Mouse (Mus musculus) midbrain, embryonic 16.5 days (tissue): ENCODE results near the gene Cops9. TPM values are rescaled to one million over a fixed set of nuclear protein-coding genes. Genes with fewer than 3 reads are reported as not detected.

Experiments
- ATAC-seq: fragments of 200-750 bp; cut with Nextera tagmentation; 2 replicates; pipeline ENCODE4 v1.8.0; 2017; ENCODE audit warnings: moderate TSS enrichment
- H3K27ac ChIP-seq: fragments of 300-500 bp; sonication (generic); 2 replicates; pipeline ENCODE4 v1.5.1; 2014; ENCODE audit warnings: mild to moderate bottlenecking, low read length, mixed read lengths
- H3K27me3 ChIP-seq: fragments of 300-500 bp; sonication (generic); 2 replicates; pipeline ENCODE4 v1.6.1; 2014; ENCODE audit warnings: low read depth, low read length, mixed read lengths; ENCODE audit not compliant: control insufficient read depth, insufficient read depth
- H3K36me3 ChIP-seq: fragments of 300-500 bp; sonication (generic); 2 replicates; pipeline ENCODE4 v1.6.1; 2014; ENCODE audit warnings: mild to moderate bottlenecking, low read length, moderate library complexity, mixed read lengths; ENCODE audit not compliant: control insufficient read depth, insufficient read depth
- H3K4me1 ChIP-seq: fragments of 300-500 bp; sonication (generic); 2 replicates; pipeline ENCODE4 v1.6.1; 2014; ENCODE audit warnings: mild to moderate bottlenecking, low read length, mixed read lengths; ENCODE audit not compliant: control insufficient read depth, insufficient read depth
- H3K4me2 ChIP-seq: fragments of 300-500 bp; sonication (generic); 2 replicates; pipeline ENCODE4 v1.6.1; 2014; ENCODE audit warnings: mild to moderate bottlenecking, low read length, mixed read lengths
- H3K4me3 ChIP-seq: fragments of 300-500 bp; sonication (generic); 2 replicates; pipeline ENCODE4 v1.5.1; 2014; ENCODE audit warnings: low read depth, mild to moderate bottlenecking, low read length, moderate library complexity, mixed read lengths
- H3K9ac ChIP-seq: fragments of 300-500 bp; sonication (generic); 2 replicates; pipeline ENCODE4 v1.6.1; 2014; ENCODE audit warnings: low read depth, low read length, mixed read lengths
- H3K9me3 ChIP-seq: fragments of 300-500 bp; sonication (generic); replicated peaks from 2 replicates; pipeline ENCODE4 v1.6.1; 2014; ENCODE audit warnings: mild to moderate bottlenecking, low read length, mixed read lengths; ENCODE audit not compliant: control insufficient read depth, poor library complexity, severe bottlenecking
- WGBS: fragments of 180-500 bp; shearing (Covaris S2); extraction: QIAGEN DNeasy Blood & Tissue Kit; methylation state at CpG from one replicate; pipeline ENCODE4 v1.1.7; 2014; 5-methylcytosine and 5-hydroxymethylcytosine counted together
- polyA plus RNA-seq: library from polyadenylated mRNA; unstranded; fragments of >200 nt; fragmentation: Nextera tagmentation; extraction: Ambion mirVana; gene quantifications from 2 replicates; pipeline ENCODE4 v1.2.1, GENCODE M21; 2015

Cops9 gene
- polyA plus RNA-seq, 1 experiment from 2014 or later: 521 TPM

DNA sequence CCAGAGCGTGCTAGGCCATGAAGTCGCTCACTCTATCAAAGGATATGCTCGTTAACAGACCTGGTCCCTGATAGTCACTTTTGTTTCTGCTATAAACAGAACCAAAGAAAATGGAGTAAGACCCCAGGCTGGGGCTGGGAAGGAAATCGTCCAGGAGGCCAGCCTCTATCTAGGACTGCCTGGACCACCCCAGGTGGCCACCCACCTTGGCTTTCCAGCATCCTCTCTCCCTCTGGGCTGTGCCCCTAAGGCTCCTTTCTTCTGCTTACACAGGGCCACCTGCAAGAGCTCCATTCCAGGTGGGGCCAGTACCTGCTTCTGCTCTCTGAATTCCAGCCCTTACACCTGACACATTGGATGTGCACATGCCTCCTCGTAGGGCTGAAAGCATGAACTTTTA is 9.6 kb downstream of the Cops9 start:
- 79% methylated on average over 5 of the region's 5 CpGs for WGBS

DNA sequence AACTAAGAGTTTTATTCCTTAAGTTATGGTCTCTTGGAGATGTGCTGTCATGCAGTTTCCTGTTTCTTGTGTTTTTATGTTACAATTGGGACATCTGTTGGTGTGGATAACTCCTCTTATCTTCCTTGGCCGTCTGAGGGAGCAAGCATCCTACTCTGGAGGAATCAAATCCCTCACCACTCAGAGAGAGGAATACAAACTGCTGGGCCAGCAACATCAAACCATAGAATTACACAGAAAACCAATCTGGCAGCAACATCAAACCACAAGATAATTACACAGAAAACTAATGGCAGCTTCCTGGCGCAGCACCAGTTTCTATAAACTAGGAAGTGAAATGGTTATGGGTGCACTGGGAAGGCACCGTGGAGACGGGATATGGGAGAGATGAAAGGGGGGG is 13.6 kb downstream of the Cops9 start:
- no peak overlapping the region for H3K4me2 ChIP-seq
- H3K4me1 ChIP-seq: no peaks in the 10 kb centered on the region
- H3K27ac ChIP-seq: no peak overlapping the region
- H3K27me3 ChIP-seq: no peaks in the 10 kb centered on the region
- no peak overlapping the region for H3K4me3 ChIP-seq
- no peak overlapping the region for H3K9ac ChIP-seq
- WGBS: 78% methylated on average over 4 of the region's 4 CpGs
- H3K36me3 ChIP-seq: no peaks in the 10 kb centered on the region
- no peak for ATAC-seq
- H3K9me3 ChIP-seq: no peaks in the 10 kb centered on the region

More for the DNA sequence above, 9.6 kb downstream of the Cops9 start:
- H3K4me2 ChIP-seq: no peak overlapping the region
- no peak overlapping the region for H3K4me3 ChIP-seq
- H3K27ac ChIP-seq: no peak overlapping the region
- H3K27me3 ChIP-seq: no peaks in the 10 kb centered on the region
- H3K9me3 ChIP-seq: no peaks in the 10 kb centered on the region
- H3K36me3 ChIP-seq: peaks cover 12% of the 10 kb centered on the region
- no peak overlapping the region for H3K9ac ChIP-seq
- no peaks in the 10 kb centered on the region for H3K4me1 ChIP-seq
- no peak for ATAC-seq

DNA sequence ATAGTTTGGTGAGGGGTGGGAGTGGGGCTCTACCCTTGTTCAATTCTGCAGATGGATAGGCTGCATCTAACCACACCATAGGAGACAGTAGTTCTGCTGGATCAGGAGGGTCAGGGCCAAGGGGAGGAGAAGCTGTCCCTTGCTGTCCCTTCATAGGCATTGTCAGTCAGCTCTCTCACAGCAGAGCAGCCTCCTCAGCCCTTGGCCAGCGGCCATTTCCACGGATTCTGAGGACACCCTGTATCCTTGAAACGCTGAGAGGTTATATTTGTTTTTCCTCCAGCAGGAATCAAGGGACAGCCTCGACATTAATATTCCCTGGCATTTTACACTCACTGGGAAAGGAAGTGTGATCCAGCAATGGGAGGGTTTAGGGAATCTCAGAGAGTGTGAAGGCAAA is 23.4 kb downstream of the Cops9 start:
- Histone ChIP-seq H3K9me3 (no peaks in the 10 kb centered on the region), H3K4me1 (no peaks in the 10 kb centered on the region), H3K27ac (no peak overlapping the region), H3K36me3 (no peaks in the 10 kb centered on the region), H3K9ac (no peak overlapping the region), H3K4me2 (no peak overlapping the region), H3K4me3 (no peak overlapping the region), H3K27me3 (no peaks in the 10 kb centered on the region)
- 75% methylated on average over 4 of the region's 4 CpGs for WGBS
- ATAC-seq: no peak

DNA sequence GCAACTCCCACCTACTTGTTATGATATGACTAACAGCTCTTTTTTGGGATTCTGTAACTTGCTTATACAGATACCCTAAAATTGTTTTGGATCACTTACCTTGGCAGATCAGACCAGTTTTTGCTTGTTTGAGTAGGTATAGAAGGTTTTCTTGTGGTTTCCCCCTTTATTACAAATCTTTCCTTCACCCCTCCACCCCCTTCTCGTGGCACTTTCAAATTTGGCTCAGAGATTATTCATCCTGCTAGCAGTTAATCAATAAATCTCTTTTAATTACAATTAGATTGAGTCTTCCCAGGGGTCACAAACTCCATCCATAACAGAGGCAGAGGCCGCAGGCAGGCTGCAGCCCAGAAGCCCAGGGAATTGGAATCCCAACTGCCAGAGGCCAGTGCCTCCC is 24.3 kb downstream of the Cops9 start, which contains the start of gene Olfr12:
Olfr12 (plus strand) TSS at position 301 of the 400 bp plus-strand sequence.
- no peaks in the 10 kb centered on the region for H3K9me3 ChIP-seq
- H3K9ac ChIP-seq: no peak within 1 kb of the TSS
- ATAC-seq: no peak
- H3K4me2 ChIP-seq: no peak within 1 kb of the TSS
- H3K4me3 ChIP-seq: no peak within 1 kb of the TSS
- no peaks in the 10 kb centered on the region for H3K27me3 ChIP-seq
- WGBS: 59% methylated on average over 2 of the region's 2 CpGs
- H3K36me3 ChIP-seq: no peaks in the 10 kb centered on the region
- H3K27ac ChIP-seq: no peak within 1 kb of the TSS
- no peaks in the 10 kb centered on the region for H3K4me1 ChIP-seq

DNA sequence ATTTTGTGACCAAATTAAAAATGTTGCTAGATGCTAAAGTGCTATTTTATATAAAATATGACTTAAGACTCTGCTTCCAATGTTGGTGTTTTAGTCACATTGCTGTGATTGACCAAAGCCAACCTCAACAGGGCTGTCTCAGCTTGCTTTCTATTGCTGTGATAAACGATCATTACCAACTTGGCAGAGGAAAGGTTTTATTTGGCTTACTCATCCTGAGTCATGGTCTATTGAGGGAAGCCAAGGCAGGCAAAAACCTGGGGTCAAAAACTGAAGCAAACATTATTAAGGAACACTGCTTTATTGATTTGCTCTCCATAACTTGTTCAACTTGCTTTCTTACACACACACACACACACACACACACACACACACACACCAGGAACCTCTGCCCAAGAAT is 25.7 kb downstream of the Cops9 start:
- peaks cover 3% of the 10 kb centered on the region; the same call in 1 of the 2 replicates for H3K27me3 ChIP-seq
- no peak overlapping the region for H3K4me3 ChIP-seq
- no peak overlapping the region for H3K9ac ChIP-seq
- no peaks in the 10 kb centered on the region for H3K9me3 ChIP-seq
- 82% methylated on average over 1 of the region's 1 CpGs for WGBS
- ATAC-seq: no peak
- no peaks in the 10 kb centered on the region for H3K36me3 ChIP-seq
- no peak overlapping the region for H3K27ac ChIP-seq
- H3K4me2 ChIP-seq: no peak overlapping the region
- H3K4me1 ChIP-seq: no peaks in the 10 kb centered on the region

DNA sequence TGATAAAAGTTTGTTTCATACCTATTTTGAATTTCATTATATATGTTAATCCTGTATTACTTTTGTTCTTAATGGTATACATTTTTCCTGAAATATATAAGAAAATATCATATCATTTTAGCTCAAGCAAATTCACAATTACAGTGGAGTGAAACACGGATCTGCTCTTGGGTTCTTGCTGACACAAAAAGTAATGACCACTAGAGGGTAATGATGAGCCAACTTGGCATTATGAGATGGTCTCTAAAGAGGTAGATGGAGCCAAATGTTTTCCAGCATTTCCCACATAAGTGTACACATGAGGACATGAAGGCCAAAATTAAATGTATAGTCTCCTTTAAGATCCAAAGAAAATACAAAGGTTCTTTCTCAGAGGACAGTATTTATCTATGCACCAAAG is 27.3 kb downstream of the Cops9 start:
- no peak overlapping the region for H3K4me2 ChIP-seq
- no peaks in the 10 kb centered on the region for H3K4me1 ChIP-seq
- H3K27ac ChIP-seq: no peak overlapping the region
- H3K9me3 ChIP-seq: no peaks in the 10 kb centered on the region
- H3K4me3 ChIP-seq: no peak overlapping the region
- ATAC-seq: no peak
- H3K9ac ChIP-seq: no peak overlapping the region
- peaks cover 3% of the 10 kb centered on the region; the same call in 1 of the 2 replicates for H3K27me3 ChIP-seq
- WGBS: 14% methylated on average over 1 of the region's 1 CpGs
- no peaks in the 10 kb centered on the region for H3K36me3 ChIP-seq

DNA sequence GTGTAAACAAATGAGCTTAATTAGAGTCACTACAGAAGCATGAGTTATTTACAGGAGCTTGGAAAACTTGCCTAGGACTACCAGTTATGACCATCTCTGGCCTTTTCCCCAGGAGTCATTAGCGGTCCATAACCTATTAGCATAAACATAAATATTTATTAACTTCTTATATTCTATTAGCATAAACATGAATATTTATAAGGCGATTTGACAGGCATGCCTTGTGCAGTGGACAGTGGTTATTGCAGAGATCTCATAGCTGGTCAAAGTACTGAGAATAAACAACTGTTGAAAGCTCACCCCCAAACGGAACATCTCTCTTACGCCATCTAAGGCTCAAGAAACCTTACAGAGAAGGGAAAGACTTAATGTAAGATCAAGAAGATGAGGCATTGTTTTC is 28.6 kb downstream of the Cops9 start:
- no peak for ATAC-seq
- H3K9me3 ChIP-seq: no peaks in the 10 kb centered on the region
- no peak overlapping the region for H3K4me3 ChIP-seq
- H3K4me2 ChIP-seq: no peak overlapping the region
- 20% methylated on average over 4 of the region's 4 CpGs for WGBS
- H3K4me1 ChIP-seq: no peaks in the 10 kb centered on the region
- peaks cover 3% of the 10 kb centered on the region; the same call in 1 of the 2 replicates for H3K27me3 ChIP-seq
- no peak overlapping the region for H3K27ac ChIP-seq
- H3K36me3 ChIP-seq: no peaks in the 10 kb centered on the region
- no peak overlapping the region for H3K9ac ChIP-seq

DNA sequence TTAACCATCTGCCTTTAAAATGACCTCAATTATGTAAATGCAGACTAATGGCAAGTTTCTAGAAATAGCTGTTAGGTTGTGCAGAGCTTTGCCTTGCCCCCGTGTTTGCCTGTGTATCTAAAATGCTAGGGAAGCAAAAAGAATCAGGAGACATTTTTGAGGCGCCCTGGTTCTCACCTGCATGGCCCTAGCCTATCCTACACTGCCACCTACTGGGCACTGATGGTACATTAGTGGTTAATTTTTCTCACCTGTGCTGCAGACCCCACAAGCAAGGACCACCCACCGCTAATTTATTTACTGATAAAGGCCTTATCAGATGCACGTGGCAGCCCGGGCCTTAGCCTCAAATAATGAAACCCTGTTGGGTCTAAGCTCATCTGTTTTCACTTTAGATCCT is 30.8 kb downstream of the Cops9 start:
- Histone ChIP-seq H3K4me2 (no peak overlapping the region), H3K36me3 (no peaks in the 10 kb centered on the region), H3K9me3 (no peaks in the 10 kb centered on the region), H3K4me1 (no peaks in the 10 kb centered on the region), H3K27ac (no peak overlapping the region), H3K27me3 (peaks cover 3% of the 10 kb centered on the region; the same call in 1 of the 2 replicates), H3K4me3 (no peak overlapping the region), H3K9ac (no peak overlapping the region)
- 9% methylated on average over 5 of the region's 5 CpGs for WGBS
- no peak; the same call in 1 of the 2 replicates for ATAC-seq

DNA sequence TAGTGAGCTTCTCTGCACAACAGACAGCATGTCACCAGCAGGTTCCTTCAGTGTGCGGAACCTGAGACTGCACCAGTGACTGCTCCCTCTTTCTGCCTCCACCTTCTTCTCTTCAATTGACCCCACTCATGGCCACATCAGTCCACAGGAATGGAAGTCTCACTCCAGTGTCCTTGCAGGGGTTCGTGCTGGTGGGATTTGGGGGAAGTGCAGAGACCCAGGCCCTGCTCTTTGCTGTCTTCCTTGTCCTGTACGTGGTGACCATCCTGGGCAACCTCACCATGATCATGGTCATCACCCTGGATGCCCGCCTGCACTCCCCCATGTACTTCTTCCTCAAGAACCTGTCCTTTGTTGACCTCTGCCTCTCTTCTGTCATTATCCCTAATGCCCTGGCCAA is 34.1 kb downstream of the Cops9 start:
- no peak overlapping the region for H3K9ac ChIP-seq
- no peak overlapping the region for H3K4me3 ChIP-seq
- H3K4me1 ChIP-seq: no peaks in the 10 kb centered on the region
- H3K27me3 ChIP-seq: peaks cover 3% of the 10 kb centered on the region; the same call in 1 of the 2 replicates
- no peaks in the 10 kb centered on the region for H3K36me3 ChIP-seq
- no peak overlapping the region for H3K4me2 ChIP-seq
- H3K27ac ChIP-seq: no peak overlapping the region
- WGBS: 77% methylated on average over 4 of the region's 4 CpGs
- ATAC-seq: no peak
- no peaks in the 10 kb centered on the region for H3K9me3 ChIP-seq
